Mouse (Mus musculus) retina, postnatal 7 days (tissue): ENCODE data around the gene Hnrnpab.
A peak's percentile ranks its signal among the peaks of the same experiment; 100 is the strongest.

Experiments used
- DNase-seq: peaks from one replicate; pipeline ENCODE4 v3.0.0-alpha.2; 2012; ENCODE audit warnings: low read depth, low spot score

Hnrnpab gene

GRCm38 (mm10) chr11:51605602-51606446 lies 823 bp downstream of the Hnrnpab start:
- peak; percentile 47 for DNase-seq

DNA sequence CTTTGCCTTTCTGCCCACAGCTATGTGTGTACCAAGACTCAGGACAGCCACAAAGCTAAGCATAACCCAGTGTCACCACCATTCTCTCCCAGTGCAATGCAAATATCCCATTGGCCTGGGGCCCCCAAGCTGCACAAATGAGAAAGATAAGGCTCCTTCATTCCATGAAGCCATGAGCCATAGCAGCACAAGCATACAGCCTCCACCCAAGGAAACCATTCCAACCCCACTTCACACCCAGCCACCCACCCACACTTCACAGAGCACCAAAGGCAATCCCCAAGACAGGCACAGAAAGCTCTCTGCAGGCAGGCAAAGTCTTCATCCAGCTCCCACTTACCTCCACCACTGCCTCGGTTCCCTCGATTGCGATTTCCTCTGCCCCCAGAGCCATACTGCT lies 4.4 kb downstream of the Hnrnpab start:
- no peak for DNase-seq

DNA sequence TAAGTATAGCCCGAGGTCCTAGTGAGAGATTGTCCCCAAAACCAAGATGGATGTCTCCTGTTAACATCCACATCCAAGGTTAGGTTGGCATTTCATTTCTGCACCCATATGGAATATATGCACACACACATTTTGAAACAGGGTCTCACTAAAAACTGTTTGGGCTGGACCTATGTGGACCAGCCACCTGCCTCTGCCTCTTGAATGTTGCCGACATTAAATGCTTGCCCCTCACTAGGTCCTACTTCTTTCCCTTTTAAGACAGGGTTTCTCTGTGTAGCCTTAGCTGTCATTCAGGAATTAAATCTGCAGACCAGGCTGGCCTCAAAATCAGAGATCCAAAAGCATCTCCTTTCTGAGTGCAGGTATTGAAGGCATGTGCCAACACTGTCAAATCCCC lies 9.1 kb downstream of the Hnrnpab start:
- DNase-seq, result no peak

DNA sequence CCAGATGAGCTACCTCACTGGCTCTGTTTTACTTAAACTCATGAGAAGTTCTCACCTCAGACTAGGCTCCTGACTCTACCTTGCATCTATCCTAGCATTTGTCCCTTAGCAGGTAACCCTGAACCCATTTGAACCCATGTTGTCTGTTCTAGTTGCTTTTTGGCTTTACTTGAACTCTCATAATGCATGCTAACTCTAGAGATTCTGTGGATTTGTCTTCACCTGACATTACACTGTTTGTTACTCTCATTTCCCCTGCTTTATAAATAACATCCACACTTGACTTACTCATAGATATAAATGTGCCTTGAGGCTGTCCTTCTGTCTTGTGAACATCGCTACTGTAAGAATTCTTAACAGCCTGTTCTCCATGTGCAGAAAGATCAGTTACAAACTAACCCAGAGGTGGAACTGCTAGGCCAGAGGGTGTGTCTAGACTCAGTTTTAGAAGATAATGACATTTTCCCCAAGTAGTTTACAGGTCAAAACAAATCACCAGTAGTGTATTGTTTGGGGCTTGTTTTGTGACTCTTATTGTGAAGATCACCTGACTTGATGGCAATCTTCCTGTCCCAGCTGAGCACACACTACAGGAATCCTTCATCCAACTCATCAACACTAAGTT lies 11.1 kb downstream of the Hnrnpab start:
- no peak for DNase-seq

GRCm38 (mm10) chr11:51594715-51595350 lies 11.8 kb downstream of the Hnrnpab start:
- no peak for DNase-seq

- DNase-seq, result no peak
These were observed 12.8 kb downstream of the Hnrnpab start for GRCm38 (mm10) chr11:51593849-51594248.

- no peak for DNase-seq
These were observed 13.3 kb downstream of the Hnrnpab start for GRCm38 (mm10) chr11:51593368-51593767.

DNA sequence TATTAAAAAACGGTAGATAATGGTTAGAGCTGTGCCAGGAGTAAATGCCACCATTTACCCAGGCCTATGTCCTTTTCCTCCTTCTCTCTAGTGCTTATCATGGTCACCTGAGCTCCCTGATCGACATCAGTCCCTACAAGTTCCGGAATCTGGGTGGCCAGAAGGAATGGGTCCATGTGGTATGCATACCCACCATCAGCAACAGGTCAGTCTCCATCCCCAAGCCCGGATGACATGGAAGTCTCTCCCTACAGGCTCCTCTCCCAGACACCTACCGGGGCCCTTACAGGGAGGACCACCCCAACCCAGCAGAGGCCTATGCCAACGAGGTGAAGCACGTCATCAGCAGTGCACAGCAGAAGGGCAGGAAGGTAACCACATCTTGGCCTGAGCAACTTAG lies 14.7 kb downstream of the Hnrnpab start:
- DNase-seq, result no peak

DNA sequence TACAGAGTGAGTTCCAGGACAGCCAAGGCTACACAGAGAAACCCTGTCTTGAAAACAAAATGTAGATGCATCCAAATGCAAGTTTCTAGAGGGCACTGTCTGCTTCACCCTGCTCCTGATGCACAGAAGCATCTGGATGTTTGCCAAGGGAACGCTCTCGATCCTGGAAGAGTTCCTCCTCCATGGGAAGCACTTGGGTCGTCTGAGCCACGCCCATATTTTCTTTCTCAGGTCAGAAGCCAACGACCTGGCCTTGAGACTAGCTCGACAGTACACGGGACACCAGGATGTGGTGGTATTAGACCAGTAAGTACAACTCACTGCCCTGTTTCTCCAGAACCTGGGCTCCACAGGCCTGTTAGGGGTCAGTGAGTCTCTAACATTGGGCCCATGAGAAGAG lies 15.5 kb downstream of the Hnrnpab start:
- DNase-seq, result no peak

- DNase-seq, result no peak
These were observed 16.6 kb downstream of the Hnrnpab start for GRCm38 (mm10) chr11:51590002-51590401.

DNA sequence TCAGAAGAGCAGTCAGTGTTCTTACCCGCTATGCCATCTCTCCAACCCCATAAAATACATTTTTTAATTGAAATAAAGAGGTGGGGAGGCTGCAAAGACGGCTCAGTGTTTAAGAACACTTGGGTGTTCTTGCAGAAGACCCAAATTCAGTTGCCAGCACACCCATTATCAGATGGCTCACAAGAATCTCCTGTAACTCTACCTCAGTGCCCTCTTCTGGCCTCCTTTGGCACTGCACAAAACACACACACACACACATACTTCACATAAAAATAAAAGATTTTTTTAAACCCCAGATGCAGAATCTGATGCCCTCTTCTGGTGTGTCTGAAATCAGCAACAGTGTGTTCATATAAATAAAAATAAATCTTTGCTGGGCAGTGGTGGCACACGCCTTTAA lies 17.8 kb downstream of the Hnrnpab start:
- no peak for DNase-seq

GRCm38 (mm10) chr11:51587059-51587458 lies 19.6 kb downstream of the Hnrnpab start:
- DNase-seq, result no peak

DNA sequence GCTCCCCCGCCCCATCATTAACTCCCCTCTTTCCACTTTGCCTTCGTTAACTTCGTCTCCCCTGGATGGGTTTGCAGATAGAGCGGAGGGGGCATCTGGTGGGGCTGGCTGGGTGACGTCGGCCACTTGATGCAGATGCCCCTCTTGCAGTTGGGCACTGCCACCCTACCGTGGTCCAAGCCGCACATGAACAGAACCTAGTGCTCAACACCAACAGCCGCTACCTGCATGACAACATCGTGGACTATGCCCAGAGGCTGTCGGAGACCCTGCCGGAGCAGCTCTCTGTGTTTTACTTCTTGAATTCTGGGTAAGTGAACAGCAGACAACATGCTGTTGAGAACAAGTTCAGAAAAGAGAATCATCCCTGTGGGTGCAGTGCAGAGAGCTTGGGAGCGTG lies 20.2 kb downstream of the Hnrnpab start:
- DNase-seq, result no peak

- no peak for DNase-seq
These were observed 20.9 kb downstream of the Hnrnpab start for GRCm38 (mm10) chr11:51585608-51586252.

DNA sequence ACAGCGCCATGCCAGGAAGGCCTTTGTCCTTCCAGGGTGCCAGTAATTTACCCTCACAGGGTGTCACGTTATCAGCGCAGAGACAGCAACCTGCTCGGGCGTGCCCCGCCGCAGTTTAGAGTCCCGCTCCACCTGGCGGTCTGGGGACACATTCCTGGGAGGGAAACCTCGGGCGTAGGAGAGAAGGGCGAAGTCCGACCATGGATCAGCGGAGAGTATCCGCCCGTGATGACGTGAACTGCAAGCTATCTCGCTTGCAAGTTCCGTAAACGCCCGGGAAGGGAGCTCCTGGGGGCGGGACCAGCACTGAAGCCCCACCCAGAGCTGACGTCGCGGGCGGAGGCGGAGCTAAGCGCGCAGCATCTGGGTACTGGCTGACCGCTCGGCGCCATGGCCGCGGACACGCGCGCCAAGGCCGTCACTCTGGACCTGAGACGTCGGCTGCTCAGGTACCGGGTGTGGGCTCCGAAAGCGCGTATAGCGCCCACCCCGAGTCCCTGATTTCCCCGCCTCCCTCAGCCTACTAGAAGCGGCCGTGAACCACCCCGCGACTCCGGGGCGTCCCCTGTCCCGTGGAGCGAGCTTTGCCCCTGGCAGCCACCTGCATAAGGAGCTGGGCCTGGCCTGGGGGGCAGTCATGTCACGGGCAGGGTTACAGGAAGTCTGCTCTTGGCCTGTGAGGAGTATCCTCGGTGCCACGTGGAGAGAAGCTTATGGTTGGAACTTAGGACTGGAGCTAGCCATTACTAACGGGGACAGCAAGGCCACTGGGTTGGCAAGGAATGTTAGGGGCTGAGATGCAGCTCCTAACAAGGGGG lies 22.0 kb downstream of the Hnrnpab start, which contains the start of gene Phykpl:
Gene Phykpl, plus strand, starts transcription at position 327 of the 818 bp plus-strand sequence.
- DNase-seq, result peak; percentile 90

DNA sequence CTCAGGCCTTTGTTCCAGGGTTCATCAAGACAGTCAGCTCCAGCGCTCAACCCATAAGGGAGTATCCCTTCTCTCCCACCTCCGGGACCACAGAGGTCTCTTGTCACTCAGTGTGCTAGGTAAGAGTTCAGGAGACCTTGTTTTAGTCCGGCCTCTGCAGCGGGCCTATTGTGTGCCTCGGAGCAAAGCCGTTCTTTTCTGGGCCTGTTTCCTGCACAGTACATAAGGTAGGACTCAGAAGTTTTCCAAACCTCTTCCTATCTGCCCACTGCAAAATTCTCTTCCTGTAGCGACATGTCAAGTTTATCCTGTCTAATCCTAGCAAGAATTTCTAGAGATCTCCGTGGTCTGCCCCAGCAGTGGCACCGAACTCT lies 22.6 kb downstream of the Hnrnpab start:
- no peak for DNase-seq

GRCm38 (mm10) chr11:51582713-51583112 lies 23.9 kb downstream of the Hnrnpab start:
- DNase-seq, result peak; percentile 51

DNA sequence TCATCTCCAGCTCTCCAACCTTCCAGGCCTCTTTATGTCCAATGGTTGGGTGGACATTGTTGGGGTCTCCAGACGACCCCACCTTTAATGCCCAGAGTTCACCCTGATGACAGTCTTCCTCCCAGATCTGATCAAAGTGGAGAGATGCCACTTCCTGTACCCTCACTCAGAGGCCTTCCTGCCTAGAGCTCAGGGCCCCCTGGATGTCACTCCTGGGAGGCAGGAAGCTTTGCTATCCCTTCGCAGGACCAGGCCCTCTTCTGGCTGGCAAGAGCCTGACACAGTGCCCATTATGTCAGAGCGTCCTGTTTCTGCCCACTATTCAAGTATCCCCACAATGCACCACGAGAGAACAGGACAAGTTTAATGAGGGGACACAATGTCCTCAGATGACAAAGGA lies 27.6 kb downstream of the Hnrnpab start:
- DNase-seq, result no peak

DNA sequence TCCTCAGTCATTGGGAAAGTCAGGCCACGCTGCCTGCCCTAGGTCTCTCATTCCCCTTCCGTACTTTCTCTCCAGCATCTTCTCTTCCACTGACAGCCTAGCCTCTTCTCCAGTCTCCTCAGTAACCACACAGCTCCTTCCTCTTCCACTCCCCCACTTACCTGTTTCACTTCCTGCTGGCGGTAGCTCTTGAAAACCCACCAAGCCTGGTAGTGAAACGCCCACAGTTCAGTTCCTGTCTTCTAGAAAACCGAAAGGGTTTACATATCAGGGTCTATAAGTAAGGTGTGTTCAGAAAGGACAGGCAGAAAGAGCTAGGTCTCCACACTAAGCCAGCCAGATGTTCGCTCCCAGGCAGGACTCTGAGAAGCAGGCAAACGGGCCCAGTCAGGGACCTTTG lies 29.1 kb downstream of the Hnrnpab start:
- DNase-seq, result no peak

DNA sequence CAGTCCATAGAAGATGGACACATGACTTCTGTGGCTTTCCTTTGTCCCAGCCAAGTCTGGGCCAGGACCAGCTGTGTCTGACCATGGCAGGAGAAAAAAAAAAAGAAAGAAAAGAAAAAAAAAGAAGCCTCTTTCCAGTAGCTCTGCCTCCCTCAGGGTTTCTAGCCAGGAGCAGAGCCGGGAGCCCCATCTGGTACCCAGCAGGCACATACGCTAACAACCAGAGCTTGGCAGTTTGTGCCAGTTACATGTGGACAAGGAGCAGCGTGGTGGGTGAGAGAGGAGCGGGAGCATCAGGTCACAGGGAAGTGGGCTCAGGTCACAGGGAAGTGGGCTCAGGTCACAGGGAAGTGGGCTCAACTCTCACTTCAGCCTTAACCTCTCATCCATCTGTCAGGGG lies 30.2 kb downstream of the Hnrnpab start:
- DNase-seq, result no peak

DNA sequence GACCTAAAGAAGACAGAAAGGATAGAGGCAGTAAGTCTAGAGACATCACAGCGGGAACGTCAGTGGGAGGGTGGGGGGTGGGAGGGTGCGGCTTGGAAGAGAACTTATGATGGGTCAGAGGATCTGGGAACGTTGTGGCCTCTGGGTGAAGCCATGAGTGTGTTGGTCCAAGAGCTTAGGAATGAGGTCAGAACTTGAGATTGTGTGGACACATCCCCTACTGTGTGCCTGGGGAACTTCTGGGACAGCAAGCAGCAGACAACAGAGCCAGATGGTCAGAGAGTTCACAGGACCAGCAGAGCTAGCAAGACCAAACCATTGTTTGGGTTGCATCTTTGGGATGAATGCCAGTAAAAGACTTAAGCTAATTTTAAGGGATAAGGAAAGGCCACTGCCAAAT lies 37.8 kb downstream of the Hnrnpab start:
- DNase-seq, result no peak
